Mouse (Mus musculus) CD4-positive, CD25-positive, alpha-beta regulatory T cell, adult 2 months (primary cell): ENCODE results near the gene Bax.
"Not testable (repeated sequence)": the region's sequence is repeated elsewhere in the genome, so short reads cannot be mapped to it uniquely, and the experiment has no call there.

ENCODE experiments used
- DNase-seq: peaks from one replicate; pipeline ENCODE4 v3.0.0-alpha.2; 2012; ENCODE audit warnings: low read depth, low spot score

Bax gene

DNA sequence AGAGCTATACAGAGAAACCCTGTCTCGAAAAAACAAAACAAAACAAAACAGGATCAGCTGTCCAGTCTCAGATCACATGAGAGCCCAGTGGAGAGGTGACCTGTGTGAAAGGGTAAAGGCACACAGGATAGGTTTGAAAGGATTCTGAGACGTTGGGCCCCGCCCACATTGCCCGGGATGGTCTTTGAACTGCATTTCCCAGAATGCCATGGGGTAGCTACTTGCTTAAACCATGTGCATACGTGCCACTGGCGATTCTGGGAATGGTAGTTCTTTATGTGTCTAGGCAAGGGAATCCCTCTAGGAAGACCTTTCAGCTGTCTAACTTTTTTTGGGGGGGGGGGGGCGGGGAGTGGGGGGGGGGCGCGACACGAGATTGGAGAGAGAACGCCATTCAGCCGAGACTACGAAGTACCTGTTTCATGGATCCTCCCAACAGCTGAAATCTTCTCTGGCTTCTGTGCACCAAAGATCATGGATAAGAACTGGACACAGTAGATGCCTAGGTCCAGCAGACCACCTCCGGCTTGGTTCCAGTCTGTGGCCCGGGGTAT is 14.8 kb upstream of the Bax start, which contains the start of gene Tulp2:
TSS of gene Tulp2 (plus strand) at position 504 of the 554 bp plus-strand sequence.
- peak; percentile 73 for DNase-seq

DNA sequence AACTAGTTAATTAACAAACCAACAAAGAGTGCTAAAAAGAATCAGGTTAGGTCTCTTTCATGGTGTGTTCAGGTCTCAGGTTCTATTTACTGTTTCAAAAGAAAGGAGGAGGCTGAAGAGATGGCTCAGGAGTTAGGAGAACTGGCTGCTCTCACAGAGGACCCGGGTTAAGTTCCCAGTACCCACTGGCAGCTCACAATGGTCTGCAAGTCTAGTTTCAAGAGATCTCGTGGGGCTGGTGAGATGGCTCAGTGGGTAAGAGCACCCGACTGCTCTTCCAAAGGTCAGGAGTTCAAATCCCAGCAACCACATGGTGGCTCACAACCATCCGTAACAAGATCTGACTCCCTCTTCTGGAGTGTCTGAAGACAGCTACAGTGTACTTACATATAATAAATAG is 13.6 kb upstream of the Bax start:
- DNase-seq, result not testable (repeated sequence)

DNA sequence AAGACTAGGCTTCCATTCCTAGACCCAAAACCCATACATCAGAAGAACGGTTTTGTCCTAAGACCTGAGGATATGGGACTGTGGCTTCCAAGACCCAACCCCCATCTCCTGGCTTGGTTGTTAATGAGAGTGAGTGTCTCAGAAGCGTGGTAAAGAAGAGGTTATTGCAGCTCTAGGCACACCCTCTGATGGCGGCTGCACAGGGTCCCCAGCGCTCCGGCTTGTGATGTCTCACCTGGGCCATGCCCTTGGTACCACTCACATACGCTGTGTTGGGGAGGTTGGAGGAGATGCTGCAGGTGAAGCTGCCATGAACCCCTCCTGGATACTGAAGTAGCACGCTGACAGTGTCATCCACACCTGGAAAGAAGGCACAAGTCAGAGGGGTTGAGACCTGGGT is 12.1 kb upstream of the Bax start:
- DNase-seq, result no peak

DNA sequence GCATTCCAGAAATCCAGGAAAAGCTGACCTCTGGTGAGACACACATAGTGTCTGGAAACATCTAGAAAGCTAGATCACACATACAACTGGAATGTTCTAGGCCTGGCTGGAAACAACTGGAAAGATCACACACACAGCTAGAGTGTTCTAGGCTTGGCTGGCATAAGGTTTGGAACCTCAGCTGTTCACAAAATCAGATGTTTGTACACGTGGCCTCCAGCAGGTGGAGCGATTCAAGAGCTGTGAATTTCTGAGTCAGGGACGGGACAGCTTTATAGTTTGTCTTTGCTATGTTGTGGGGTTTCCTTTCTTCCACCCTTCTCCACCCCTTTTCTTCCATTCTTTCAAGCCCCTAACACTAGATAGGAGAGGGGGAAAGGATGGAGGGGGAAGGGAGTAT is 10.3 kb upstream of the Bax start:
- peak; percentile 81 for DNase-seq

DNA sequence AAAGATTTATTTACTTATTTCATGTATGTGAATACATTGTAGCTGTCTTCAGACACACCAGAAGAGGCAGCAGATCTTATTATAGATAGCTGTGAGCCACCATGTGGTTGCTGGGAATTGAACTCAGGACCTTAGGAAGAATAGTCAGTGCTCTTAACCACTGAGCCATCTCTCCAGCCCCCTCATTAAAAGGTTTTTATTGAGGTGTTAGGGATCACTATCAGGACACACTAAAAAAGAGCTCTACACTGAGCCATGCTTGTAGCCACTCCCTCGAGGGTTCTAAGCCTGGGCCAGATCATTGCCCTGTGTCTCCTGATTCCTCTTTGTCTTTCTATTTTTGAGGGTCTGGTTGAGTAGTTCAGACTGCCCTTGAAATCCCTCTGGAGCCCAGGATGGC is 9.8 kb upstream of the Bax start:
- DNase-seq, result no peak

DNA sequence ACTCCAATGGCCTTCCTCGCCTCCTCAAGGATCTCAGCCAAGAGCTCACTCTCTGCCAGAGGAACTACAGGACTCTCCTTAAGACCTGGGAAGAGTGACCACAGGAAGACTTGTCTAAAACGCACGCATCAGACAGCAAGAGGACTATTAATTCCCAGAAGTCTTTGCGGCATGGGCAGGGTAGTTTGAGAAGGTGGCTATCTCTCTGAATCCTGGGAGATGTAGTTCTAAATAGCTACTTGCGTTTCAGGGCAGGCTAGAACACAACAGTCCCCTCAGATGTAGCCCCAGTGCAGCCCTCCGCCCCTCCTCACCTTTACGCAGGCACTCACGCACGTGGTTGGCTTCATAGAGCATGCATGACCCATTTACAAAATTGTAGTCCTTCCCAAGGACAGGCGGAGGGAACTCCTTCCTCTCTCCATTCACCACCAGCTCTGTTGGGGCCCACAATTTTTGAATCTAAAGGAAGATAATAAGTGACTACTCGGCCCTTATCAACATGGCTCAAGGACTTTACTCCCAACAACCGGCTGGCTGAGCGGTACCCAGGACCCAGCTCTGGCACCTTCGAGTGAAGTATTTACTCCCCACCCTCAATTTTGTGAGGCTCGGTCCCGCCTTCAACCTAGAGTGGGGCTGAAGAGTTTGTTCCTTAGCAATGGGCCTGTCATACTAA is 8.7 kb upstream of the Bax start:
- no peak for DNase-seq

DNA sequence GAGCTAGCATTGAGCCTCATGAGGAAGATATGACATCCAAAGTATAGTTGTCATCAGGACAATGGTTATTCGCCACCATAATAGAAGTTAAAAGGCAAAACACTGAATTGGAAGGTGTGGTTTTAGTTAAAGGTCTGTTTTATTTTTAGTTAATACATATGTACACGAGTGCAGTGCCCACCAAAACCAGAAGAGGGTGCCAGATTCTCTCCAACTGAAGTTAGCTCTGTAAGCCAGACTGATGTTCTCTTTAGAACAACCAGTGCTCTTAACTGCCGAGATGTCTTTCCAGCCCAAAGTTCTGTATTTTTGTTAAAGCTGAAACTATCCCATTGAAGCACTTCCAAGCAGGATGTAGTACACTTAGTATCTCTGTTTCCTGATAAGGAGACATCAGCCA is 4.2 kb upstream of the Bax start:
- DNase-seq, result peak; percentile 88

DNA sequence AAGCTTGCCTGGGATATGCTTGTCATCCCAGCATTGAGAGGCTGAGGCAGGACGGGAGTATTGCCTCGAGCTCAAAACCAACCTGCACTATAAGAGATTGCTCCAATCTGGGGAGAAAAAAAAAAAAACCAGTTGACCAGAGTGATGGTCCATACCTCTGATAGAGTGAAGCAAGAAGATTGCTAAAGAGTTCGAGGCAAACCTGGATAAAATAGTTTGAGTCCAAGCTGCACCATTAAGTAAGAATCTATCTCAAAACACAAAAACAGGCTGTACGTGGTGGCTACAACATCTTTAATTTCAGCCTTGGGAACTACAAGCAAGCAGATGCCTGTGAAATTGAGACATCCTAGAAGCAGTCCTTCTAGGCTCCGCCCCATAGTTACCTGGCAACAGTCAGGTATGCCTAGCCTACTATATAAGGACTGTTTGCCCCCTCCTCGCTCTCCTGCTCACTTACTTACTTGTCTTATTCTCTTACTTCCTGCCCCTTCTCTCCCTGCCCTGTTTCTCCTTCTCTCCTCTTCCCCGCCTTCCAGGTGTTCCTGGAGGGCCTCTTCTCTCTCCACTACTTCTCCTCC is 482 bp upstream of the Bax start:
- peak; percentile 35 for DNase-seq

DNA sequence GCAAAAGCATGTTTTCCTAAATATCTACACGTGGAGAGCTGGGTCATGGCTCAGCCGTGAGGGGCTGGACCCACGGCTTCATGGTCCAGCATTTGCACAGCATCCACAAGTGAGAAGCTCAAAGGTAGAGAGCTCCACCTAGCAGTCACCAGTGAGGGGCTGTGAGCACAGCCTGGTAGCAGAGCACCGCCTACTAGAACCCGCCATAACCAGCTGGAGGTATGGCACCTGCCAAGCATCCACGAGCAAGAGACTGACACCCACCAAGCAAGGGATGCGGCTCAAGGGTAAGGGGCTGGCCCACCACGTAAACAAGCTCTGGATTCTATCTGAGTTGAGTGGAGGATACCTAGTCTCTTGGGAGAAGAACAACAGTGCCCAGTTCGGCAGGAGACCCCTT is 1.1 kb downstream of the Bax start:
- no peak for DNase-seq

DNA sequence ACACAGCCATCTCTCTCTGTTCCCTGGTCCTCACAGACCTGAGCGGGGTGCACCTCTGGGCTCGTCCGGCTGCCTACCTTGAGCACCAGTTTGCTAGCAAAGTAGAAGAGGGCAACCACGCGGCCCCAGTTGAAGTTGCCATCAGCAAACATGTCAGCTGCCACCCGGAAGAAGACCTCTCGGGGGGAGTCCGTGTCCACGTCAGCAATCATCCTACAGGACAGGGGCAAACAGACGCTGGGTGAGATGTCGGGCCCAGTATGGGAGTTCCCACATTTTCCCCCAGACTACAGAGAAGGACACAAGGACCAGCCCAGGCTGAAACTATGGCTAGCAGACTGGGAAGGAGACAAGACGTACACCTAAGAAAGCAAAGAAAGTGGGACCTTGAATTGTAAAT is 1.6 kb downstream of the Bax start:
- DNase-seq, result no peak

DNA sequence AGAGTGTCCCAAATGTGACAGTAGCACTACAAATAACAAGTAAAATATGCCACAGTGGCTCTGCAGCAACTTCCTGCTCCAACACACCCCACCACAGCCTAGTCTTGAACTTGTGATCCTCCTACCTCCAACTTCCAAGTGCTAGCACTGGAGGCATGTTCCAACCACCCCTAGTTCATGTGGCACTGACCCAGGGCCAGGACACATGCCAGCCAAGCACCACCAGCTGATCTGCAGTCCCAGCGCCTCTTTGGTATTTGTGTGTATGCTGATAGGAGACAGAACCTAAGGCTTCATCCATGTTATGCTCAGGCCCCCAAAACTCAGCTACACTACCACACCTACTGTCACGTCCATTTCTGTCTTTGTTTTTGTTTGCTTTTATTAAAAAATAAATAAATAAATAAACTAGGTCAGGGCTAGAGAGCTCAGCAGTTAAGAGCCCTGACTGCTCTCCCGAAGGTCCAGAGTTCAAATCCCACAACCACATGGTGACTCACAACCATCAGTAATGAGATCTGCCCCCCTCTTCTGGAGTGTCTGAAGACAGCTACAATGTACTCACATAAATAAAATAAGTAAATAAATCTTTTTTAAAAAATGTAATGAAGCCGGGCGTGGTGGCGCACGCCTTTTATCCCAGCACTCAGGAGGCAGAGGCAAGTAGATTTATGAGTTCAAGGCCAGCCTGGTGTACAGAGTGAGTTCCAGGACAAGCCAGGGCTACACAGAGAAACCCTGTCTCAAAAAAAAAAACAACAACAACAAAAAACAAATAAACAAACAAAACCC is 2.5 kb downstream of the Bax start:
- no peak for DNase-seq

DNA sequence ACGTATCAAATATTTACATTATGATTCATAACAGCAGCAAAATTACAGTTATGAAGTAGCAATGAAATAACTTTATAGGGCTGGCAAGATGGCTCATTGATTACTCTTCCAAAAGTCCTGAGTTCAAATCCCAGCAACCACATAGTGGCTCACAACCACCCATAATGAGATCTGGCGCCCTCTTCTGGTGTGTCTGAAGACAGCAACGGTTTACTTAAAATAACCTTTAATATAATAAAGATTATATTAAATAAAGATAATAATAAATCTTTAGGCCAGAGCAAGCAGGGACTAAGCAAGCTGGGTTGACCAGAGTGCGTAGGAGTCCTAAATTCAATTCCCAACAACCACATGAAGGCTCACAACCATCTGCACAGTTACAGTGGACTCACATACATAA is 3.8 kb downstream of the Bax start:
- not testable (repeated sequence) for DNase-seq

DNA sequence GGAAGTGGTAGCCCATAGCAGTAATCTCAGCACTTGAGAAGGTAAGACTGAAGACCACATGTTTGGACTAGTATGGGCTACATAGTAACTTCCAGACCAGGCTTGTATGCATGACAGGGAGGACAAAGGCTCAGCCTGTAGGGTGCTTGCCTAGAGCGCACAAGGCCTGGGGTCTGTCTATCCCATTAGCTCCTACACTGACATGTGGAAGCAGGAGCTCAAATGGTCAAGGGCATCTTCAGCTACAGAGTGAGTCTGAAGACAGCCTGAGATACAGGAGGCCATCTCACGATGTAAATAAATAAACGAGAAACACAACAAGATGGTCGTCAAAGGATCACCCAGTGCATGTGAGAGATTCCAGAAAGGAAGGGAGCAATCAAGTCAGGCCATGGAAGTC is 4.4 kb downstream of the Bax start:
- DNase-seq, result no peak

DNA sequence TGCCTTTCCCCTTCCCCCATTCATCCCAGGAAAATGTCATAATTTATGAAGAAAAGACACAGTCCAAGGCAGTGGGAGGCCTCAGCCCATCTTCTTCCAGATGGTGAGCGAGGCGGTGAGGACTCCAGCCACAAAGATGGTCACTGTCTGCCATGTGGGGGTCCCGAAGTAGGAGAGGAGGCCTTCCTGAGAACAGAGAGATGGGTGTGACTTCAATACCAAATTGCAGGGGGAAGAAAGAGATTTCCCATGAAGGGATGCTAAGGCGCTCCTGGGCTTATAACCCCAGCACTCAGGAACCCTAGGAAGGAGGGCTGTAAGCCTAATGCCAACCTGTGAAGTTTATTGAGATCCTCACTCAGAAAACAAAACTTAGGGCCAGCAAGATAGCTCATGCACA is 4.9 kb downstream of the Bax start:
- DNase-seq, result no peak

DNA sequence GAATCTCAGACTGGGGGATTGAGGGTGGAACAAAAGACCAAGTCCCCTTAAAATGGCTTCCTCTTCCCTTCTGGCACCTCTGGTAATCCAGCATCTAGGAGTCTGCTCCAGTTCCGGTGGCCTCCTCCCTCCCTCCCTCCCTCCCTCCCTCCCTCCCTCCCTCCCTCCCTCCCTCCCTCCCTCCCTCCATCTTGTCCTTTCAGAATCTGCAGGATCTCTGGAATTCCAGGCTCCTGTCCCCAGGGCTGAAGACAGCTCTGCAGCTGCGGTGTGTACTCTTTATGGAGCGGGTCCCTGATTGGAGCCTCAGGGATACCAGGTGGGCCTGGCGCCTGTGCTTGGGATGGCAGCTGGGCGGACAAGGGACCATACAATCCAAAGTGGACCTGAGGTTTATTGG is 5.4 kb downstream of the Bax start:
- DNase-seq, result no peak

DNA sequence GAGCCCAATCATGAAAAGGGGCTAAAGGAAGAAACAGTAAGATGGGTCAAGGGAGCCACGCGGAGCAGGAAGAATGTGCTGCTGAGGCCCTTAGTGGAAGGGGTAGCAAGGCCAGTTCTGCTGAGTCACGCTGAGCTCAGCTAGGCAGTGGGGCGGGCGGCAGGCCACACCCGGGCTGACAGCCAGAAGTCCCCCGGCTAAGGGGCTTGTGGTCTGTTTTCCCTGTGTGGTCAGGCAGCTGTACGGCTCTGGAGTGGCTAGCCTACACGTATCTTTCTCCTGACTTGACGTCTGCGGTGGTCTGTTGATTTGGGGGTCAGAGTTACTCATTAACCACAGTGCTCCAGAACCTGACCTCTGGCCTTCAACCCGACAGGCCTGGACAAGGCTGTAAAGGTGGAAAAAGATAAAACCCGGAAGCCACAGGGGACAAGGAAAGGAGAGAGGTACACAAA is 5.8 kb downstream of the Bax start:
- no peak for DNase-seq

DNA sequence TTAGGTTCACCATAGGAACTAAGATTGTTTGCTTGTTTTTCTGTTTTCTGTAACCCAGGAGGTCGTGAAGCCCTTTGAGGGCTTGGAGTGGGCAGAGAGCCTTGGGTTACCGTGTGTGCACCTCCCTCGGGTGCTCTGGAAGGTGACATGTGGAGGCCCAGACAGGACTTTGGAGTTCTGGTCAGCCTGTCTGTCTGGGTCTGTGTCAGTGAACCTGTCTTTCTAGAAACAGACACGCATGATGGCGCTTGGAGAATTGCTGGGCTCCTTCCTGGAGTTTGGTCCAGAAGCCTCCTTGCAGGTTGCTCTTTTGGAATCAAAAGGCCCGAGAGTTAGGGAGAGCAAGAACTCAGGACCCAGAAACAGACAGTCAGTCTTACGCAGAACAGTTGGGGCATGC is 6.3 kb downstream of the Bax start:
- DNase-seq, result peak; percentile 42

DNA sequence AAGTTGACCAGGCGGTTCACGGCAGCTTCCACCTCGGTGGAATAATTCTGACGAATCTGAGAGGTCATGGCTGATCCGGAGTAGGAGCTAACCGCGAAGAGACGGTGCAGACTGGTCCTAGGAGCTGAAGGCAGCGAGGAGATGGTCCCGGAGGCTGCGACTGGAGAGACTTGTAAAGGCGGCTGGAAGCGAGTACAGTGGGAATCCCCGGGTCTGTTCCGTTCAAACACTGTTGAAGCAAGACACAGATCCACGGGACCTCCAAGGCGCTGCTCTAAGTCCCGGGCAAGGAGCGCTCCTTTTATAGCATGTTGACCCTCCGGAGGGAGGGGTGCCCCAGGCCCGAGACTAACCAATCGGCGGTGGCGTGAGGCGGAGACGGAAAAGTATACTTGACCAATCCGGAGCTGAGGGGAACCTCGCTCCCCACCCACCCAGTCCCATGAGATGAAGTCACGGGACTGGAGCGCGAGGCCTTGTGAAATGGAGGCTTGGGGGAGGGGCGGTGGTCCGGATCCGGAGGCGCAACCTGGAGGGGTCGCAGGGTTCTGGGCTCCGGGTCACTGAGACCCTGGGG is 7.0 kb downstream of the Bax start, which contains the start of gene Ftl1:
TSS of gene Ftl1 (minus strand) at position 321 of the 577 bp plus-strand sequence.
- peak; percentile 96 for DNase-seq

DNA sequence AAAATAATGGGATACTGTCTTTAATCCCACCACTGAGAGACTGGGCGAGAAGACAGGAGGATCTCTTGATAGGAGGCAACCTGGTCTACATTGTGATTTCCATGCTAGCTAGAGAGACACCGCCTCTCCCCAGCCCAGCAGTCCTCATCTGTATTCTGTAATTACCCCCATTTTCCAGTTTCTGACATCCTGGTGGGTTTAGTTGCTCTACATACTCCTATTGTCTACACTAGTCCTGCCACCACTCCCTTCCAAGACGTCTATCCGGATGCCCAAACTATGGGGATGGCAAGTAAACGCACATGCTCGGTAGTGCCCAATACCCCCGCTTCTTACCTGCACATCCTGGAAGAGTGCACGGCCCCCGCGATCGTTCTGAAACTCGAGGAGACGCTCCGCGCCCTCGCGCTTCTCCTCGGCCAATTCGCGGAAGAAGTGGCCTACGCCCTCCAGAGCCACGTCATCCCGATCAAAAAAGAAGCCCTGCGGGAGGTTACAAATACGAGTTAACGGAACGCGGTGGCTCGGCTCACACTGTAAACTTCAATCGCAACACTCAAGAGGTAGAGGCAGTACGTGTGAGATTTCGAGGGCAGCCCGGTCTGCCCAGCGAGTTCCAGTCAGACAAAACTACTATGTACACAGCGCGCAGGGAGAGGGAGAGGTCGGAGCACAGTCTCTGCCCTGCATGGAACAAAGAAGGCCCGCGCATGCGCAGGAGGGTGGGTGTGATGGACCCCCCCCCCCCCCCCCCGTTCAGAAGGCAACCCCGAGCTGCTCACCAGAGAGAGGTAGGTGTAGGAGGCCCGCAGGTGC is 7.7 kb downstream of the Bax start:
- DNase-seq, result peak; percentile 89

DNA sequence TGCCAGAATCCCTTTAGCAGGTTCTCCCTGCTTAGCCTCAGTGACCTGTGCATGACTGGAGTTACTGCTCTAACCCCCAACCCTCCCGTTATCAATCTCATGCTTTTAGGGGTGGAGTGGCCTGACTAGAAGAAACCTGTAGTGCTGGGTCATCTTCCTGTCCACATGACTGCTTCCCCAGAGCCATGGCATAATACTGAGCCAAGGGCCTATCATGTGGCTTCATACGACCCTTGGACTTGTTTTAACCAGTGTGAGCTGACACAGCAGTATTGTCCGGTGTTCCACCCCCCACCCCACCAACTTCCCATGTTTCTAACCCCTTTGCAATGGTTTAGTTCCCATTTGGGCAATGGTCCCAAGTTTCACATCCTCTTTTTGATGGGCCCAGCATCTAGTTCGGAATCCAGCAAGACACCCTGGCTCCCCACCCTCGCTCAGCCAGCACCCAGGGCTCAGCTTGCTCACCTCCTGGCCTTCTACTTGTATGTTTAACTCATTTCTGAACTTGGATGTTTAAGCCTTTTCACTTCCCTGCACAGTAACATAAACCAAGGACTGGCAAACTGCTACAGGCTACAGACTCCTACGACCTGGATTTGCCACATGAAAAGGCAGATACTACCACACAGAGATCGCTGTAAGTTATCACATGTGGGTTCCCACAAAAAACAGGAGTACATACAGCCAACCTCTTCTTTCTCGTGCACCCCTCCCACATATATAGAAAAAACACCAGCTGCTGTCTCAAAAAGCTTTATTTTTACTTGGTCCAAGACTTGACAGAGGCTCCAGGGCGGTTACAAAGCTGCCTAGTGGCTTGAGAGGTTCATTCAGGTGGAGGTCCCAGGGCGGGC is 9.3 kb downstream of the Bax start:
- peak; percentile 34 for DNase-seq
